Mouse (Mus musculus): ENCODE results near the gene Gm45808.
"Not testable (repeated sequence)": the region's sequence is repeated elsewhere in the genome, so short reads cannot be mapped to it uniquely, and the experiment has no call there.

Gm45808 gene

DNA sequence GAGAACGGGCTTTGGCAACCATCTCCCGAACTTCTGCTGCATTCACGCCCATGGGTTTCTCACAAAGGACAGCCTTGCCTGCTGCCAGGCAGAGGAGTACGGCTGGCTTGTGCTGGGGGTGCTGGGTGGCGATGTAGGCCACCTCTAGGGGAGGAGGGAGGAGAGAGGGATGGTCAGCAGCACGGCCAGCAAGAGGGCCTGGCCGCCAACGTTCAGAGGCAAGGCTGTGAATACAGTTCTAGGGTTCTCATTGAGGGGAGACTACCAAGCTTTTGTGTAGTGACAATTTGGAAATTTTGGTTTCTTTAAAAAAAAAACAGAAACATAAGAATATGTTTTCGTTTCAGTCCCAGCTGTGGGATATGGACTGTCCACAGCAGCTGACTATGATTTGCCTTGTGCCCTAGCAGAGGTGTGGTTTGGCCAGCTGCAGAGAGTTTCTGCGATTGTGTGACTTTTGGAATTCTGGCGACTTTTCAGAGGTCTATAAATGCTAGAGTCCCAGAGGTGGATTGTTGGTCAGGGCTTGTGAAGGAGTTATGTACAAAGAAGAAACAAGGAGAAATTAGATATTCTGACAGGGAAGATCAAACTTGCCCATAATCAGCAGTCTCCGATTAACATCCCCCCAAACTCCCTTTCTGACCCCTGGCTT, at the start of gene Gm45808:
Gene Gm45808, minus strand, starts transcription at position 51 of the 655 bp plus-strand sequence.
- DNase-seq (ENCODE audit: low spot score in 2 of 2), result no peak

DNA sequence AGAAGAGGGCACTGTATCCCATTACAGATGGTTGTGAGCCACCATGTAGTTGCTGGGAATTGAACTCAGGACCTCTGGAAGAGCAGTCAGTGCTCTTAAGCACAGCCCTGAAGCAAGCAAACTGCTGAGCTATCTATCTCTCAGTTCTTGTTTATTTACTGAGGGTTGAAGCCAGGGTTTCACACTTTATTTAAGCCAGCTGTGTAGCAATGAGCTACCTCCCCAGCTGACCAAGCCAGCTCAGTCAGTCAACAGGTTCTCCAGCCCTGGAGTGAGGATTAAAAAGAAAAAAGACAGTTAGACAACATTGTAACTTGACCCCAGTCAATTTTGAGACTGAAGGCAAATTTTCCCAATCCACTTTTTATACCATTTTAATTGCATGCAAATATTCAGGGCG, 49.1 kb upstream of the Gm45808 start:
- no peak for DNase-seq (ENCODE audit: low spot score in 2 of 2)

DNA sequence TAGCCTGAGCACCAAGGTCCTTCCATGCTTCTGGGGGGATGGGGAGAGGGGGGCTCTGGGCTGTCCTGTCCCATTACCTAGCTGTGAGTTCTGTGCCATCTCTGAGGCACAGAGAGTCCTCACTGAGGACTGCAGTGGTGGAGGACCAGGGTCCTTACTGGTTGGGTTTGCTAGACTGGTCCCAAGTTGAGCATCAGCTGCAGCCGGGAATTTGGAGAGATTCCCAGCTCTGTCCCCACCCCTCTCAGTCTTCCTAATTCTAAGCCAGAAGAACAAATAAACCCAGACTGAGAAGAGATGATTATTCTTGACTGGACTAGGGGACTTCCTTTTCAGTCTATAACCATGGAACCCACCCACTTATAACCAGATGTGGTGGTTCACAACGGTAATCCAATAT, 44.0 kb upstream of the Gm45808 start:
- DNase-seq (ENCODE audit: low spot score in 2 of 2), result no peak

DNA sequence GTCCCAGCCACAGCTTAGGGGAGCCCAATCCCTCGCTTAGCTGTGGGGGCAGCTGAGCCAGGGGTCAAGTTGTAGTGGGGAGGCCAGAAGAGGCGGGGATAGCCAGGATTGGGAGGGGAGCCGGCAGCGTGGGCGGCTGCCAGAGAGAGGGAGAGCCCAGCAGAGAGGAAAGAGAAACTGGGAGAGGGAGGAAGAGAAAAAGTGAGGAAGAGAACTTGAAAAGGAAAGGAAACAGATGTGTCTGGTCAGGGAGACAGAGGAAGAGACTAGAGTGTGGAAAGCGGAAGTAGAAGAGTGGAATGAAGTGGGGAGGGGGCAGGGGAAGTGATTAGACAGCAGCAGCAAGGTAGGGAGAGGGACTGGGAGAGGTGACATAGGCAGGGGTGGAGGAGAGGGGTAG, 42.9 kb upstream of the Gm45808 start:
- DNase-seq (ENCODE audit: low spot score in 2 of 2), result no peak

DNA sequence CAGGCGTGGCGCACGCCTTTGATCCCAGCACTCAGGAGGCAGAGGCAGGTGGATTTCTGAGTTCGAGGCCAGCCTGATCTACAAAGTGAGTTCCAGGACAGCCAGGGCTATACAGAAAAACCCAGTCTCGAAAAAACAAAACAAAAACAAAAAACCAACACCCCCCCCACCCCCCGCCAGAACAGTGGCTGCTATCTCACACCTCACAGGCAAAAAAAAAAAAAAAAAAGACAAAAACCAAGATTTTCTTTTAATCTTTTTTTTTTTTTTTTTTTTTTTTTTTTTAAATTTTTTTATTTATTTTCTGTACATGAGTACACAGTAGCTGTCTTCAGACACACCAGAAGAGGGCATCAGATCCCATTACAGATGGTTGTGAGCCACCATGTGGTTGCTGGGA, 40.6 kb upstream of the Gm45808 start:
- DNase-seq (ENCODE audit: low spot score in 2 of 2), result not testable (repeated sequence)

DNA sequence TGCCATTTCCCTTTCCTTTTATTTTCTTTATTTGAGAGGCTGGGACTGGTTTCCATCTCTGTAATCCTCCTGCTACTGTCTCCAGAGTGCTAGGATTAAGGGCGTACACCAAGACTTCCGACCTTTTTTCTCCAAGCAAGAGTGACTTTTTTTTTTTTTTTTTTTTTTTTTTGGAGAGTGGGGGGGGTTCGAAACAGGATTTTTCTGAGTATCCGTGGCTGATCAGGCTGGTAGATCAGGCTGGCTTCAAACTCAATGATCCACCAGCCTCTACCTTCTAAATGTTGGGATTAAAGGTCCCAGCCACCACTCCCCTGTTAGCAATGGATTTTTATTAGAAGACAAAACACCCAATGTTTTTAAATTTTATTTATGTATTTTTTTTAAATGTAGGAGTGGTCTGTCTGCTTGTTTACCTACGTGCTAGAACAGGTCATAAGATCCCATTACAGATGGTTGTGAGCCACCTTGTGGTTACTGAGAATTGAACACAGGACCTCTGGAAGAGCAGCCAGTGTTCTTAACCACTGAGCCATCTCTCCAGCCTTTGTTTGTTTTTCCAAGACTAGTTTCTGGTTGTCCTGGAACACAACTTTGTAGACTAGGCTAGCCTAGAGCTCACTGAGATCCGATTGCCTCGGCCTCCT, 40.0 kb upstream of the Gm45808 start:
- DNase-seq (ENCODE audit: low spot score in 2 of 2), result peak in 1 of 2 experiments; percentile 45

DNA sequence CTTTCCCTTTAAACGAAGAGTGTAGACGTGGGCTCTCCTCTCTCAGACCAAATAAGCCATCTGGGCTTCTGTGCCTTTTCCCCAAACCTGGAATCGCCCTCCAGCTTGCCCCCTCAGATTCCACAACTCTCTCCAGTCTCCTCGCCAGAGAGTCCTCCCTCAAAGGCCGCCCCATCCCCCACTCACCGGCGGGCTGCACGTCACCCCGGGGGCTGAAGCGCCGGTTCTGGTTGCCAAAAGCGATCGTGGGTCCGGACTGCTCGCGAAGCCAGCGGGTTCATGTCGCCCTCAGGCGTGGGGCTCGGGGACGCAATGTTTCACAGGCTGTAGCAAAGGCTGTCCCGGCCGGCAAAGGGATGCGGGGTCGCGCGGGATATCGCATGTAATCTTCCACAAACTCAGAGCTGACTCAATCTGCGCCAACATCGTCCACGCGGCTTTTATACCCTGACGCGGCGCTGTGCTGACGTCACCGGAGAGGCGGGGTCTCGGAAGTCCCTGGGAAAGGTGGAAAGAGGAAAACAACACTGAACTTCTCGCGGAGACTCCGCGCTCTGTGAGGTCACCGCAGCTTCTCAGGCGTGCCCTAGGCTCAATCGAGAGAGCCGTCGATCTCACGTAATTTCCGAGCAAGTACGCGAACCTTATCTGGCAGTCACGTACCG, 39.3 kb upstream of the Gm45808 start, which contains the start of the genes Ppp1r15a and Plekha4:
Gene Ppp1r15a, minus strand, starts transcription at position 460 of the 665 bp plus-strand sequence.
Gene Plekha4, plus strand, starts transcription at position 522 of the 665 bp plus-strand sequence.
- DNase-seq (ENCODE audit: low spot score in 2 of 2), result peak; percentile 95 to 98

DNA sequence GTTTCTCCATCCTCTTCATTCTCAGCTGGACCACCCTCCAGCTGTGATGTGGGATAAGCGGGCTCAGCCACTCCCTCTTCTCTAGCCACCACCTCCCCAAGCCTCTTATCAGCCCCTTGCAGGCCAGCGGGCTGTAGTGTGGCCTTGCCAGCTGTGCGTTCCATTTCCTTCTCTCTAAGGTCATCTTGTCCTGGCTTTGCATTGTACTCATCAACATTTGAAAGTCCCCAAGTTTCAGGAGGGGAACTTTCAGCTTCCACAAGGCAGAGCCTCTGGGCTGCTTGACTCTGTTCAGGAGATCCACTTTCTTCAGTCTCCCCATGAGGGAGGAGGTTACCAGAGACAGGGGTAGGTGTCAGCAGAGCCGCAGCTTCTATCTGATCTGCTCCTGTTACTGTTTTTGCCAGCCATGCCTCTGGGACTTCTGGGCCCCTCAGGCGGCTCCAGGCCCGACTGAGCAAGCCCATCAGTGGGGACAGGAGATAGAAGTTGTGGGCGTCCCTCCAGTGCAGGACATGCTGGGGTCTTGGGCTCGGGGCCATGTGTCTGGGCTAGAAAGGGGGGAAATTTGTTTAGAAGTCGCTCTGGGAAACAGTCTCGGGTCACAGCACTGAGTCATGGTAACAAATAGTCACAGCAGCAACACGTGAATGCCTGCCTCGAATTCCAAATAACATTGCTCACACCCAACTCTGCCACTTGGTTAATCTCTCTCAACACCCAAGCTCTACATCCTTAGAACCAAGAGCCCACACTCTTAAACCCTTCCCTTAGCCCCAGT, 38.4 kb upstream of the Gm45808 start:
- DNase-seq (ENCODE audit: low spot score in 2 of 2), result peak; percentile 83 to 86

DNA sequence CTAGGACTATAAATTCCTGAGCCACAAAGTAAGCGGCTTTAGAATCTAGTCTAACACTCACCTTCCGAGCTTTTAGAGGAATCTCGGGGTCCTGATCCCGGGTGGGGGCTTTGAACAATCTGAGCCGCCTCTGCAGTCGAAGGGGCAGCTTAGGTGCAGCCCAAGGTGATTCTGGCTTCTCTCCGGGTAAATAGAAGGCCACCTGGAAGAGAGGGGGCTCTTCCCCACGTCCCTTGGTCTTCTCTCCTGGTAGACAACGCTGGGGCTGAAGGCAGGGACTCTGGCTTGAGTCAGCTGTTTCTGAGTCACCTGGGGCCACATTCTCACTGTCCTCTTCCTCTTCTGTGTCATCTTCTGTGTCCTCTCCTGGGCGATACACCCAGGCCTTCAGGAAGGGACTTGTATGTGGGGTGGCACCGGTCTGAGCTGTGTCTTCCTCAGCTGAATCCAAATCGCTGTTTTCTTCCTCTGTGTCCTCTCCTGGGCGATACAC, 37.1 kb upstream of the Gm45808 start:
- no peak for DNase-seq (ENCODE audit: low spot score in 2 of 2)

DNA sequence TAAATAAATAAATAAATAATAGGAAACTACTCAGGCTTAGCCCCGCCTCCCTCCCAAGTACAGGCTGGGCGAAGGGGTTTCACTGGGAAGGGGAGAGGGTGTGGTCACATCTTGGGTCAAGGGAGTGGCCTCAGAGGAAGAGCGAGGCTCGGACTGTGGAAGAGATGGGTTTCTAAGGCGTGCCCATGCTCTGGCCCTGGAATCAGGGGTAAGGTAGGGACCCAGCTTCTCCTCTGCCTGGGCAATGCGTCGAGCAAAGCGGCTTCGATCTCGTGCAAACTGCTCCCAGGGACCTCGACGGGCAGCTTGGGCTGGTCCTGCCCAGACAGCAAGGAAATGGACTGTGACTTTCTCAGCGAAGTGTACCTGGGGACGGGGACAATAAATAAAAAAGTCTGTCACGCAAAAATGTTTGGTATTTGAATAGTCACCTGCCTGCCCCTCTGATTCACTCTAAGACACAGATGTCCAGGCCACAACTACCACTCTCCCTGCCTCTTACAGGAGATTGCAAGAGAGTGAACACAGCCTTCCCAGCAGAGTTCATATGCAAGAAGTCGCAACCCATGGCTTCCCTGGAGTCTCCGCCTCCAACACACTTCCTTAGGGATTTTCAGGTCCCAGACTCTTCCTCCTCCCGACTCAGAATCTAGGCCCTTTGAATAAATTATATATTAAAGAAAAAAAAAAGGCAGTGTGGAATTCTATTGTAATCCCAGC, 36.5 kb upstream of the Gm45808 start:
- DNase-seq (ENCODE audit: low spot score in 2 of 2), result peak in 1 of 2 experiments; percentile 41

DNA sequence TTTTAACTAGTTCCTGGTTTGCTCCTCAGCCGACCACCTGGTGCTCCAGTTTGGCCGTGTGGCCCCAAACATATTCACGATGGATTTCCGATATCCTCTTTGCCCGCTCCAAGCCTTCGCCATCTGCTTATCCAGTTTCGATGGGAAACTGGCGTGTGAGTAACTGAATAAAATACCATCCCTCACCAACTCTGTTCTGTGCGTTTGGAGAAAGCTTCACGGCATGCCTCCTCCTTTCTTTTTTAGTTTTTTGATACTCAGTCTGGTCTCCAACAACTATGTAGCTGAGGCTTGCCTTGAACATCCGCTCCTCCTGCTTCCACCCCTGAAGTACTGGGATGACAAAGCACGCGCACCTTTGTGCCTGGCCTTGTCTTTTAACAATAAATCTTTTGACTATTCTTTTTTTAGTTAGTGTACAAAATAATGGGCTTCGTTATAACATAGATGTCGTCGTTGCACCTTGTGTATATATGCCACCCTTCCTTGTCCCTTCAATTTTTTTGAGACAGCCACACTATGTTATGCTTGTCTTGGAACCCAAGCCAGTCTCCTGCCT, 35.7 kb upstream of the Gm45808 start:
- DNase-seq (ENCODE audit: low spot score in 2 of 2), result no peak

DNA sequence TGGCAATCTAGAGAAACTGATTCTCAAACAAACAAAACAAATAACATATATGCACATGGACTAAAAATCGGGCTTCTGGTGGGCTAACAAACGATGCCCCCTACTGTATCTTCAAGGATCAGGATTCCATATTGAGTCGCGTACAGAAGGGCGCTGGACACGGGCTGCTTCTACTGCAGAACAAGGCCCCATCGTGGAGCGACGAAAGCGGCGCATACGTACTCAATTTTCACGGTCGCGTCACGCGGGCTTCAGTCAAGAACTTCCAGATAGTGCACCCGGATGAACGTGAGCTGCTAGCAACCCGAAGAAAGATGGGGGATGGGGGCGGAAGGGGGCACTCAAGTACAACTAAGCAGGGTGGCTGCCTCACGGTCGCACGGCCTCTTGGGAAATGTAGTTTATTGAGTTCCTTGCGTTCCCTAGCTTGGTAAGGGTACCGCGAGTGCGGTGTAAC, 35.1 kb upstream of the Gm45808 start:
- DNase-seq (ENCODE audit: low spot score in 2 of 2), result peak; percentile 82 to 88

DNA sequence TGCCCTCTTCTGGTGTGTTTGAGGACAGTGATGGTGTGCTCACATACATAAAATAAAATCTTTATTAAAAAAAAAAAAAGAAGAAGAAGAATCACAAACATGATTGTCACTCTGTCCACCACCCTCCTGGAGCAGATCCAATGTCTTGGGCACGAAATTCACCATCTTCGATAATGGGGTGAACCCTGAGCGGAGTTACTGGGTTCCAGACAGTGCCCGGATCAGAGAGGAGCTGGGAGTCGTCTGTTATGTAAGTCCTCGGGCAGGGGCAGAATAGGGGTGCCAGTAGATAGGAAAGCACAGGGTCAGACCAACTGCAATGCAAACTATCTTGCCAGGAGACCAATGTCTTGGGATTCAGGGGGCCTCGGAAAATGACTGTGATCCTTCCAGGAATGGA, 34.0 kb upstream of the Gm45808 start:
- no peak for DNase-seq (ENCODE audit: low spot score in 2 of 2)

DNA sequence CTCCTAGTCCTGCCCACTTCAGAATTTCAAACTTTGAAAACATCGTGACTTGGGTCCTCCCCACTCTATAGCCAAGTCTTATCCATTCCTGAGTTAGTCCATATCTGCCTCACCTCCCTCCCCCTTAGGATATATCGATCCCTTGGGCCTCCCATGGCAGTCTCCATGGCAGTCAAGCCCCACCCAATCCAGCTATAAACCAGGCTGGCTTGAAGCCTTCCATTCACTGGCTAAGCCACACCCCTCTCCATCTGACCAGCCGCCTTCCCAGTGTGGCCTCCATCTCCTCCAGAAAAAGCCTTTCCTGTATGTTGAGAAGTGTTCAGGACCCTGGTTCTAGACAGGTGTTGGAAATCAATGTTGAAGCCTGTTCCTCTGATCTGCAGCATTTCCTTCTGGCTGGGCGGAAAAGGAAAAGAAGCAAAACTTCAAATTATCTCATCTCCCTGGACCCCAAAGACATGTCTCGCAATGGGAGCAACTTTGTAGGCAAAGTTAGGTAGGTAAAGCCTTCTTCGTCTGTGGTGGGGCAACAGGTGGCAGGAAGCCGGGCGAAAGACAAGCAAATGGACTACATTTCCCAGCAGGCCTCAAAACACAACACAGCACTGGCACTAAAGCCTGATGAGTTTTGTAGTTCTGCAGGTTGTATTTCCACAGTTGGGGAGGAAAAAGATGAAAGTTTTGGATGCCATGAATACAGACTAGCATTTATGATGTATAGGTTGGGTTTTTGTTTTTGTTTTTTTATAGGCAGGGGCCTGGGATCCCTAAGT, 32.9 kb upstream of the Gm45808 start:
- no peak for DNase-seq (ENCODE audit: low spot score in 2 of 2)

DNA sequence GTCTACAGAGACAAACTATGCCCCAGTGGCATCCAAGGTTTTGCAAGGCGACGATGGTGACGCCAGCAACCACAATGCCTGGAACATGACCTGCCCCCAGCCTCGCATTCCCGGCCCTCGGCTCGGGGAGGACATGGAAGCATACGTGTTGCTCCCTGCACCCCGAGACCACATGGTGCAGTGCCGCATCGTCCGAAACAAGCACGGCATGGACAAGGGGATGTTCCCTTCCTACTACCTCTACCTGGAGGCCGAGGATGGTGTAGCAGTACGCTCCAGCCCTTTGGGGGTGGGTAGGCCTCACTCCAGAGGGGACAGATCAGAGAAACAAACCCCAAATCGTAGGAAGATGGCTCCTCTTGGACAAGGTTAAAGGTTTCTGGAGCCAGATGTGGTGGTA, 32.0 kb upstream of the Gm45808 start:
- no peak for DNase-seq (ENCODE audit: low spot score in 2 of 2)

DNA sequence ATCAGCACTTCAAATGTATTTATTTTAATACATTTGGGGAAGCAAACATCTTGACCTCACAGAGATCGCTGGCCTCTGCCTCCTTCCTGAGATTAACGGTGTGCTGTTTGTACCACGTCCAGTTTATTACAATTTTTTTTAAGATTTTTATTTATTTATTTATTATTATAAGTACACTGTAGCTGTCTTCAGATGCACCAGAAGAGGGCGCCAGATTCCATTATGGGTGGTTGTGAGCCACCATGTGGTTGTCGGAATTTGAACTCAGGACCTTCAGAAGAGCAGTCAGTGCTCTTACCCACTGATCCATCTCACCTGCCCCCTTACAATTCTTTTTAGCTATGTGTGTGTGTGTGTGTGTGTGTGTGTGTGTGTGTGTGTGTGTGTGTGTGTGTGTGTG, 30.2 kb upstream of the Gm45808 start:
- not testable (repeated sequence) for DNase-seq (ENCODE audit: low spot score in 2 of 2)

DNA sequence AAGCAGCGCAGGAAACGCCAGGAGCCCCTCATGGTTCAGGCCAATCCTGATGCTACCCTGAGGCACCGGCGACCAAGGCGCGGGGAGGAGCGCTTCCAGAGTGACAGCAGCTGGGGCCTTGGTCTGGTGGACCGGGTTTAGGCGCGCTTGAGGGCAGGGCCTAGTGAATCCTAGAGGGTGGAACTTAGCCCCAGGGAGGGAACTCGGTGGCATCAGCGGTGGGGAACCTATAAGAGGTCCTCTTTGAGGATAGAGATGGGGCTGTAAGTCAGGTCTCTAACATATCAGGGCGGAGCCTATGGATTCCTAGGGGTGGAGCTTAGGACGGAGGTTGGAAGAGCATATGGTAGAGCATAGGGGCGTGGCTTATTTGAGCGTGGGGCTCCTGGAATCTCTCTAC, 28.8 kb upstream of the Gm45808 start:
- peak in 1 of 2 experiments; percentile 32 for DNase-seq (ENCODE audit: low spot score in 2 of 2)

DNA sequence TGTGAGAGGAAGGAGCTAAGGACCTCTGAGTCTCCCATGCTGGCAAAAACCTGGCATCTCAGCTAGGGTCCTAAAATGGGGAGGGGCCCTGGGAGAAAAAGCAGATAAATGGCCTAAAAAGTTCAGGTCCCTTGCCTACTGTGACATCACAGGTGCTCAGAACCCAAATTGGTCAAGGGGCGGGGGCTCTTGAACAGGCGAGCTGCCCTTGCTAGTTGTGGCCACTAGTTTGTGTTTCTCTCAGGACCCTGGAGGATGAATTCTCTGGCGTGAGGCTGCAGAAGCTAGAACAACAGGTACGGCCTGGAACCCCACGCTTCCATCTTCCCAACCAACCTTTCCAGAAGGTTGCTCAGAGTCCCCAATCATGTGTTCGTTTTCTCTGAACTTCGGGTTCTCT, 27.8 kb upstream of the Gm45808 start:
- DNase-seq (ENCODE audit: low spot score in 2 of 2), result no peak

DNA sequence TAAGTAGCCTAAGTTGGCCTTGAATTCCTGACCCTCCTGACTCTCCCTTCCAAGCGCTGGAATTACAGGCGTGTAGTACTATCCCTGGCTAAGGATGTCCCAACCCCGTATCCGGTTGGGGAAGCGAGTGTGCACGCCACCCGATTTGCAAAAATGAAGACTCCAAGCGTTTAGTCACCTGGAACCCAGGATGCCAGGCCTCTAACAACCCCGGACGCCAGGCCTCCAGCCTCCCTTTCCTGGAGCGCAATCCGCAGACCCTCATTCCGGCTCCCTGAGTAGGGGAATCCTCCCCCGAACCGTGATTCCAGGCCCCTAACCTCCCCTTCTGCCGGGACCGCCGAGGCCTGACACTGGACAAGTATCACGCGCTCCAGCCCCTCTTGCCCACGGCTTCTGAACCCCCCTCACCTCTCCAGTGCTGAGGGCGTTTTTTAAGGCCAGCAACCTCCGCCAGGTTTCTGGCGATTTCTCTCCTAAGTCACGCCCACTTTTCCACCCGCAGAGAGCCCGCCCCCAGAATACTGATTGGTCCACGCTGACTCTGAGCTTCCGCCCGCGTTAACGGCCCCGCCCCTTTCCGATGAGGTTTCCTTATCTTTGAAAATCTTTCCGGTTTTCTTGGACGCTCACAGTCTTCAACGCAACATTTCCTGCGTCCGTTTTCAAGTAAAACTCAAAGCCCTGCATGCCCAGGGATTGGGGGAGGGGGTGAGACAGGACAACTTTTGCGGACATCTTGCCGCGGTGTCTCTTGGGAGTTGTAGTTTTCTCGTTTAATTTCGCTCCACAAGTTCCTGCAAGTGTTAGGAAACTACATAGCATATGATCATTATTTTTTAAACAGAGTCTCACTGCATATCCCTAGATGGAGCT, 23.5 kb upstream of the Gm45808 start, which contains the start of gene Nucb1:
Gene Nucb1, minus strand, starts transcription at position 495 of the 876 bp plus-strand sequence.
- peak; percentile 93 to 94 for DNase-seq (ENCODE audit: low spot score in 2 of 2)
